Mouse (Mus musculus) heart, postnatal 0 days (tissue): Measurements from ENCODE around the gene Dop1b. TPM values are rescaled to one million over a fixed set of nuclear protein-coding genes. Genes with fewer than 3 reads are reported as not detected.

Experiments used
- ATAC-seq: fragments of 200-750 bp; cut with Nextera tagmentation; 2 replicates; pipeline ENCODE4 v1.8.0; 2017; ENCODE audit warnings: low read depth, moderate number of reproducible peaks, moderate library complexity; ENCODE audit not compliant: insufficient read depth
- DNase-seq: peaks from one replicate; pipeline ENCODE4 v3.0.0-alpha.2; 2016; ENCODE audit warnings: low spot score
- H3K27ac ChIP-seq: fragments of 300-500 bp; sonication (generic); 2 replicates; pipeline ENCODE4 v1.5.1; 2014; ENCODE audit warnings: low read depth, mild to moderate bottlenecking
- H3K27me3 ChIP-seq: fragments of 300-500 bp; sonication (generic); 2 replicates; pipeline ENCODE4 v1.6.1; 2014; ENCODE audit warnings: low read length, mixed read lengths; ENCODE audit not compliant: control insufficient read depth, insufficient read depth
- H3K36me3 ChIP-seq: fragments of 300-500 bp; sonication (generic); replicated peaks from 2 replicates; pipeline ENCODE4 v1.6.1; 2014; ENCODE audit warnings: low read length, mixed read lengths; ENCODE audit not compliant: control insufficient read depth, insufficient read depth
- H3K4me1 ChIP-seq: fragments of 300-500 bp; sonication (generic); 2 replicates; pipeline ENCODE4 v1.6.1; 2014; ENCODE audit warnings: antibody characterized with exemption; ENCODE audit not compliant: control insufficient read depth, insufficient read depth
- H3K4me2 ChIP-seq: fragments of 300-500 bp; sonication (generic); 2 replicates; pipeline ENCODE4 v1.6.1; 2014; ENCODE audit warnings: low read depth, mild to moderate bottlenecking, low read length, moderate library complexity
- H3K4me3 ChIP-seq: fragments of 300-500 bp; sonication (generic); 2 replicates; pipeline ENCODE4 v1.5.1; 2014; ENCODE audit warnings: low read depth, low read length
- H3K9ac ChIP-seq: fragments of 300-500 bp; sonication (generic); replicated peaks from 2 replicates; pipeline ENCODE4 v1.6.1; 2014; ENCODE audit warnings: low read depth, low read length, mixed read lengths
- H3K9me3 ChIP-seq: fragments of 300-500 bp; sonication (generic); replicated peaks from 2 replicates; pipeline ENCODE4 v1.6.1; 2016; ENCODE audit warnings: low read length; ENCODE audit not compliant: control insufficient read depth
- CTCF ChIP-seq: IDR thresholded peaks from 2 replicates; pipeline ENCODE4 v1.5.1; 2016; ENCODE audit warnings: antibody characterized with exemption, control low read depth, low read depth
- EP300 ChIP-seq: IDR thresholded peaks from 2 replicates; pipeline ENCODE4 v1.6.1; 2016; ENCODE audit warnings: antibody characterized with exemption, low read depth
- WGBS: fragments of 180-500 bp; shearing (Covaris S2); extraction: QIAGEN DNeasy Blood & Tissue Kit; methylation state at CpG from one replicate; pipeline ENCODE4 v1.1.7; 2014; 5-methylcytosine and 5-hydroxymethylcytosine counted together
- polyA plus RNA-seq: library from polyadenylated mRNA; unstranded; fragments of >200 nt; fragmentation: Nextera tagmentation; extraction: Ambion mirVana; gene quantifications from 2 replicates; pipeline ENCODE4 v1.2.1, GENCODE M21; 2015
- total RNA-seq: library from RNA; depleted of rRNA; stranded (reverse); fragments of >200 nt; gene quantifications from 2 replicates; pipeline ENCODE4 v1.2.3, GENCODE M21; 2014; ENCODE audit warnings: low replicate concordance

Dop1b gene
- total and polyA plus RNA-seq, 2 experiments from 2014 or later: 6.0 to 13.2 TPM

DNA sequence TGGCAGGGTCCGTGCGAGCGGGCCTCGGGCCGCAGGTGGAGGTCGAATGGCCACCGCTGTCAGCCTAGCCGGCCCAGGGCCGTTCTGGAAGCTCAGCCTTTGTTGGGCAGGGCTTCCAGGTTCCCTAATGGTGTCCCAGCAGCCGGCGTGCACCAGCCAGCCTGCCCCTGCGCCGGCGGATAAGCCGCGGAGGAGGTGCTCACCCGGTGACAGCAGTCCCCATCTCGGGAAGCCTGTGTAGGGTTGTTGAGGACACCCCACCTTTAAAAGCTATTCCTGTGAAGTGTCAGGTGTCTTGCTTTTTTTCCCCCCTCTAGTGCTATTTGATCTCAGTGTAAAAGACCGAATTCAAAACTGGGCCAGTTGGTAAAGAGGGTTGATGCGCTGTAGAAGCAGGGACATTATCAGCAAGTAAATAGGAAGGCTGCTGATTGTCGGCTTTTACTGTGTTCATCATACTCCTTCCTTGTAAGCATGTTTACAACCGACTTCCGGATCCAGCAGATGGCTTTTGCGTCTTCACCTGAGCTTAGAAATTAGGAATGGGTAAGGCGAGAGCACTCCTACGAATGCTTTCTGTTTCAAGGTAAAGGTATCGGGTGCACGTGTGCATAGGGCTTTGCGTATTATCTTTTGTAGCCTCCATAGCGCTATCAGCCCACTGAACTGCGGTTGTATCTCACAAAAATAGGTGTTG lies 633 bp downstream of the Dop1b start:
- no peaks in the 10 kb centered on the region for H3K9me3 ChIP-seq
- peaks cover 10% of the 10 kb centered on the region for H3K4me1 ChIP-seq
- H3K9ac ChIP-seq: peak overlapping the region; percentile 80
- H3K4me3 ChIP-seq: peak overlapping the region; percentile 82
- 13% methylated on average over 31 of the region's 31 CpGs for WGBS
- H3K4me2 ChIP-seq: peak overlapping the region; percentile 97
- no peak; the same call in 1 of the 2 replicates for TF ChIP-seq EP300
- no peak for TF ChIP-seq CTCF
- peak overlapping the region; percentile 65 for H3K27ac ChIP-seq
- H3K27me3 ChIP-seq: no peaks in the 10 kb centered on the region
- H3K36me3 ChIP-seq: no peaks in the 10 kb centered on the region
- ATAC-seq (peak; percentile 5), DNase-seq (peak; percentile 13)

DNA sequence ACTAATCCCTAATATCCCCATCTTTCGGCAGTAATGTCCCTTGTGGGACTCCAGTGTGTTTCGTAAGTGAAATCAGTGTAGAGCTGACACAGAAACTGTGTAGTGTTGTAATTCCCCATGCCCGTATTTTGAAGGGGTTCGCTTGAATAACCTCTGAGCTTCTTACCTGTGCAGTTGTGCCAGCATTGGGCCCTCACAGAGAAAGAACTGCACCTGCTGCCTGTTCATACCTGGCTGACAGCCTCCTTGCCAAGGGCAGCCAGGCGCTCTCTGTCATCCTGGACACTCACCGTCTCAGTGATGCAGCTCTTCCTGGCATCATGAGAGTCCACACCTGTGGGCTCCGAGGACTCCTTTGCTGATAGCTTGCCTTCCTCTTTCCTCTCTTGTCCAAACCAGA lies 1.3 kb downstream of the Dop1b start:
- Histone ChIP-seq H3K4me3 (peak overlapping the region; percentile 82; the same call in 1 of the 2 replicates), H3K4me1 (peaks cover 14% of the 10 kb centered on the region), H3K9me3 (no peaks in the 10 kb centered on the region), H3K36me3 (no peaks in the 10 kb centered on the region), H3K27me3 (no peaks in the 10 kb centered on the region), H3K9ac (peak overlapping the region; percentile 80; the same call in 1 of the 2 replicates), H3K27ac (no peak overlapping the region), H3K4me2 (peak overlapping the region; percentile 97)
- no peak for TF ChIP-seq CTCF
- TF ChIP-seq EP300: no peak
- WGBS: 73% methylated on average over 7 of the region's 7 CpGs
- ATAC-seq (no peak), DNase-seq (no peak)

DNA sequence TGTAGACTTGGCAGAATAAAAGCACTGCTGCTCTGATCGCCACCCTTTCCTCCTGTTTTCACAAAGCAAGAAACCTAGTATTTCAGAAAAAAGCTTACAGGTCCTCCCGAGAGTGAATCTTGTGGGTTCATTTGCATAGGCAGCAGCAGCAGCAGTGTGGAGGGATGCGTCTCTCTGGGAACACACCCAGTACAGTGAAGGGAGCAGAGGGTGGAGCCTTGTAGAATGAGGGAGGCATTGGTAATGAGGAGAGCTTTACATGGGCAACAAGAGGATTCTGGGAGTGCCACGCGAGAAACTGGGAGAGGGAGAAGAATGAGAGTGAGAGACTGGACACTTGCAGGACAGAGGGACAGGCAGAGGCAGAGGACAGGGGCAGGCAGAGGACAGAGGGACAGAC lies 2.7 kb downstream of the Dop1b start:
- Histone ChIP-seq H3K4me3 (no peak overlapping the region), H3K27me3 (no peaks in the 10 kb centered on the region), H3K9ac (no peak overlapping the region), H3K36me3 (no peaks in the 10 kb centered on the region), H3K9me3 (no peaks in the 10 kb centered on the region), H3K4me1 (peaks cover 14% of the 10 kb centered on the region), H3K4me2 (no peak overlapping the region), H3K27ac (no peak overlapping the region)
- ATAC-seq (no peak), DNase-seq (no peak)
- TF ChIP-seq CTCF (no peak), EP300 (no peak)
- 34% methylated on average over 5 of the region's 5 CpGs for WGBS

DNA sequence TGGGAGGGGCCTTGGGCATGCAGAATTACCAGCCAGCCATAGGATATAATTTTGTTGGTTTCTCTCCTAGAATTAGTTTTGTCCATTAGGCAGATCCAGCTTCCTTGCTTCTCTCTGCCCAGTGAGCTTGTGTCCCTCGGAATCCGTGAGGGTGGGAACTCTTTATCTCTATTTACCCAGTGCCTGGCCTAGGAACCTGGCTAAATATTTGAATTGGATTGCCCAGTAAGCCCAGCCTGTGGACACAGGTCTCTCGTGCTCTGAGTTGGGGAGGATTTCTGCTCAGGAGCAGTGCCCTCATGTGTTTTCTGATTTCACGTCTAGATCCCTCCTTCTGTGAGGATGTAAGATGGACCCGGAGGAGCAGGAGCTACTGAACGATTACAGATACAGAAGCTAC lies 4.1 kb downstream of the Dop1b start:
- ATAC-seq: no peak
- 73% methylated on average over 6 of the region's 6 CpGs for WGBS
- no peaks in the 10 kb centered on the region for H3K36me3 ChIP-seq
- no peak overlapping the region for H3K4me3 ChIP-seq
- DNase-seq: no peak
- H3K9me3 ChIP-seq: no peaks in the 10 kb centered on the region
- peaks cover 14% of the 10 kb centered on the region for H3K4me1 ChIP-seq
- no peak overlapping the region for H3K4me2 ChIP-seq
- no peak for TF ChIP-seq CTCF
- no peak for TF ChIP-seq EP300
- H3K27ac ChIP-seq: no peak overlapping the region
- no peaks in the 10 kb centered on the region for H3K27me3 ChIP-seq
- no peak overlapping the region for H3K9ac ChIP-seq

DNA sequence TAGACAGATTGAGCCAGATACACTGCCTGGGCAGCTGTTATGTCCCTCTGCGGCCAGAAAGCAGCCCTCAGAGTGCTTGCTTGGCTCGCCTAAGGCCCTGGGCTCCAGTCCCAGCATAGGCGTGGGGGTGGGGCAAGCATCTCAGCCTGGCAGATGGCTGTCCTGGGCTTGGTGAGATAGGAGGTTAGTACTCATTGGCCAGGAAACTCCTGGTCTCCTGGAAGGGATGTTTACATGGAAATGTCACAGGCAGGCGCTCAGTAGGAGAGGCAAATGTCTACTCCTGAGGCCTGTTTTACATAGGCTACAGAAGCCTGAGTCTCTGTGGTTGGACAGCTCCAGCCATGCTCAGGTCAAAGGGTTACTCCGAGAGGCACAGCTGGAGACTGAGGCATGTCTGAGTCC lies 5.6 kb downstream of the Dop1b start:
- DNase-seq (peak; percentile 76), ATAC-seq (peak; percentile 89)
- Histone ChIP-seq H3K27me3 (no peaks in the 10 kb centered on the region), H3K36me3 (no peaks in the 10 kb centered on the region), H3K4me3 (no peak overlapping the region), H3K27ac (peak overlapping the region; percentile 65), H3K4me2 (no peak overlapping the region), H3K4me1 (peaks cover 14% of the 10 kb centered on the region), H3K9me3 (no peaks in the 10 kb centered on the region), H3K9ac (no peak overlapping the region)
- no peak for TF ChIP-seq CTCF
- no peak for TF ChIP-seq EP300
- 24% methylated on average over 5 of the region's 5 CpGs for WGBS

GRCm38 (mm10) chr16:93721771-93722170 lies 10.1 kb downstream of the Dop1b start:
- Histone ChIP-seq H3K4me2 (no peak overlapping the region), H3K27ac (no peak overlapping the region), H3K9ac (no peak overlapping the region), H3K4me3 (no peak overlapping the region), H3K4me1 (peaks cover 9% of the 10 kb centered on the region), H3K36me3 (no peaks in the 10 kb centered on the region), H3K27me3 (no peaks in the 10 kb centered on the region), H3K9me3 (no peaks in the 10 kb centered on the region)
- ATAC-seq (no peak), DNase-seq (peak; percentile 26)
- no peak for TF ChIP-seq CTCF
- TF ChIP-seq EP300: no peak
- 58% methylated on average over 5 of the region's 5 CpGs for WGBS
